Mouse (Mus musculus): ENCODE results near the gene Cdk5r1. TPM values are rescaled to one million over a fixed set of nuclear protein-coding genes. Genes with fewer than 3 reads are reported as not detected.

Gene Cdk5r1
- polyA plus RNA-seq, 1 experiment from 2014 or later = 4.5 TPM

GRCm38 (mm10) chr11:80506483-80506882, 29.7 kb downstream of the Cdk5r1 start:
- Histone ChIP-seq H3K4me1 (peaks cover 27% of the 10 kb centered on the region), H3K27ac (replicated peaks) (no peak overlapping the region), H3K4me3 (replicated peaks) (no peak overlapping the region), H3K36me3 (no peaks in the 10 kb centered on the region), H3K9ac (no peak overlapping the region), H3K4me2 (replicated peaks) (no peak overlapping the region), H3K9me3 (replicated peaks) (no peaks in the 10 kb centered on the region), H3K27me3 (no peaks in the 10 kb centered on the region)
- ATAC-seq (ENCODE audit: insufficient number of reproducible peaks, low FRiP score, low TSS enrichment, low read depth) = no peak

DNA sequence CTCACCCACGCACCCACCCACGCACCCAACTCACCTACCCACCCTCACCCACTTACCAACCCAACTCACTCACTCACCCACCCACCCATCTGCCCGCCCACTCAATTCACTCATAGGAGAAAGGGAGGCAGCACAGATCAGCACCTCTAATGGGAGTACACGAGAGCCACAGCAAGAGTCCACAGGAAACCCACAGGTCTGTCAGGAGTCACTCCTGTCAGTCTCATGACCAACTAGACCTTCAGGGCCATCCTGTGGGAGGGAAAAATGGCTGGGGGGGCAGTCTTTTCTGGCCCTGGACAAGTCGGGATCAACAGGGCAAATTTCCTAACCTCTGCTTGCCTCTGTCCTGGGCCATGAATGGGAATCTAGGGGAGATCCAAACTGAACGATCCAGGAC, 31.0 kb downstream of the Cdk5r1 start:
- WGBS = 87% methylated on average over 6 of the region's 6 CpGs
- no peak for ATAC-seq (ENCODE audit: insufficient number of reproducible peaks, low FRiP score, low TSS enrichment, low read depth)

GRCm38 (mm10) chr11:80508361-80509175, 31.7 kb downstream of the Cdk5r1 start:
- Histone ChIP-seq H3K9me3 (replicated peaks) (no peaks in the 10 kb centered on the region), H3K27me3 (no peaks in the 10 kb centered on the region), H3K4me1 (peaks cover 29% of the 10 kb centered on the region), H3K27ac (replicated peaks) (0 out of 2 replicates have a peak overlapping the region, but pooled peaks have one; percentile 17), H3K4me2 (replicated peaks) (no peak overlapping the region), H3K9ac (no peak overlapping the region), H3K36me3 (no peaks in the 10 kb centered on the region), H3K4me3 (replicated peaks) (no peak overlapping the region)
- peak; percentile 24; the same call in 1 of the 2 replicates for ATAC-seq (ENCODE audit: insufficient number of reproducible peaks, low FRiP score, low TSS enrichment, low read depth)
- 27% methylated on average over 19 of the region's 19 CpGs for WGBS

More for the DNA sequence above, 31.0 kb downstream of the Cdk5r1 start:
- Histone ChIP-seq H3K9me3 (replicated peaks) (no peaks in the 10 kb centered on the region), H3K27me3 (no peaks in the 10 kb centered on the region), H3K27ac (replicated peaks) (no peak overlapping the region), H3K9ac (no peak overlapping the region), H3K4me3 (replicated peaks) (no peak overlapping the region), H3K4me2 (replicated peaks) (no peak overlapping the region), H3K4me1 (peaks cover 31% of the 10 kb centered on the region), H3K36me3 (no peaks in the 10 kb centered on the region)

GRCm38 (mm10) chr11:80509176-80509506, 32.3 kb downstream of the Cdk5r1 start:
- Histone ChIP-seq H3K4me1 (peaks cover 23% of the 10 kb centered on the region), H3K9me3 (replicated peaks) (no peaks in the 10 kb centered on the region), H3K4me2 (replicated peaks) (no peak overlapping the region), H3K36me3 (no peaks in the 10 kb centered on the region), H3K4me3 (replicated peaks) (no peak overlapping the region), H3K9ac (no peak overlapping the region), H3K27me3 (no peaks in the 10 kb centered on the region), H3K27ac (replicated peaks) (no peak overlapping the region)
- 55% methylated on average over 5 of the region's 5 CpGs for WGBS
- peak; percentile 25; the same call in 1 of the 2 replicates for ATAC-seq (ENCODE audit: insufficient number of reproducible peaks, low FRiP score, low TSS enrichment, low read depth)

DNA sequence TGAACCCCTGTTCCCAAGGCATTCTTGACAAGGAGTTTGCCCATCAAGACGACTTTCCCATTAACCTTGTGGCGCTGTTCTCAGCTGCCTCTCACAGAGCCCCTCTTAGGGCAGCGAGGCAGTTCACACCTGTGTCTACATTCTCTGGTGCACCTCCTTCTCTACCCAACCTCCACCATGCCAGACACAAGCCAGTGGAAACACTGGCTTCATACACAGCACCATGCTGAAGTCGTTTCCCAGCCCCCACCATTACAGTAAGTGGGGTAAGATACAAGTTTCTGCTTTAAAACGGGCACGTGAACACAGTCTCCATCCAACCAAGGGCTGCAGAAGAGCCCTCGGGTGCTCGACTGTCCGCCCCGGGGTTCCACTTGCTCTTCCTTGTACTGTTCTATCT, 33.3 kb downstream of the Cdk5r1 start:
- WGBS = 84% methylated on average over 10 of the region's 10 CpGs
- no peak overlapping the region for H3K4me2 ChIP-seq (replicated peaks)
- no peaks in the 10 kb centered on the region for H3K9me3 ChIP-seq (replicated peaks)
- no peak for ATAC-seq (ENCODE audit: insufficient number of reproducible peaks, low FRiP score, low TSS enrichment, low read depth)
- no peak overlapping the region for H3K4me3 ChIP-seq (replicated peaks)
- H3K27me3 ChIP-seq = no peaks in the 10 kb centered on the region
- H3K36me3 ChIP-seq = no peaks in the 10 kb centered on the region
- H3K27ac ChIP-seq (replicated peaks) = no peak overlapping the region
- H3K9ac ChIP-seq = no peak overlapping the region
- peaks cover 17% of the 10 kb centered on the region for H3K4me1 ChIP-seq

GRCm38 (mm10) chr11:80512313-80513056, 35.7 kb downstream of the Cdk5r1 start:
- WGBS = 59% methylated on average over 19 of the region's 19 CpGs
- Histone ChIP-seq H3K4me3 (replicated peaks) (no peak overlapping the region), H3K4me2 (replicated peaks) (no peak overlapping the region), H3K27ac (replicated peaks) (peak overlapping the region; percentile 65; the same call in 1 of the 2 replicates), H3K9ac (no peak overlapping the region), H3K27me3 (no peaks in the 10 kb centered on the region), H3K4me1 (peaks cover 28% of the 10 kb centered on the region), H3K9me3 (replicated peaks) (no peaks in the 10 kb centered on the region), H3K36me3 (no peaks in the 10 kb centered on the region)
- peak; percentile 55; the same call in 1 of the 2 replicates for ATAC-seq (ENCODE audit: insufficient number of reproducible peaks, low FRiP score, low TSS enrichment, low read depth)

- 38% methylated on average over 7 of the region's 7 CpGs for WGBS
- H3K4me2 ChIP-seq (replicated peaks) = no peak overlapping the region
- H3K36me3 ChIP-seq = no peaks in the 10 kb centered on the region
- no peaks in the 10 kb centered on the region for H3K9me3 ChIP-seq (replicated peaks)
- no peaks in the 10 kb centered on the region for H3K27me3 ChIP-seq
- peaks cover 31% of the 10 kb centered on the region for H3K4me1 ChIP-seq
- no peak overlapping the region for H3K9ac ChIP-seq
- no peak overlapping the region for H3K4me3 ChIP-seq (replicated peaks)
- H3K27ac ChIP-seq (replicated peaks) = no peak overlapping the region
- ATAC-seq (ENCODE audit: insufficient number of reproducible peaks, low FRiP score, low TSS enrichment, low read depth) = no peak
Measured at GRCm38 (mm10) chr11:80513796-80514195, 37.0 kb downstream of the Cdk5r1 start.

GRCm38 (mm10) chr11:80515346-80515745, 38.5 kb downstream of the Cdk5r1 start:
- 29% methylated on average over 1 of the region's 1 CpGs for WGBS
- H3K27me3 ChIP-seq = no peaks in the 10 kb centered on the region
- peaks cover 29% of the 10 kb centered on the region for H3K4me1 ChIP-seq
- H3K4me2 ChIP-seq (replicated peaks) = no peak overlapping the region
- H3K4me3 ChIP-seq (replicated peaks) = no peak overlapping the region
- no peak overlapping the region for H3K27ac ChIP-seq (replicated peaks)
- H3K36me3 ChIP-seq = no peaks in the 10 kb centered on the region
- H3K9me3 ChIP-seq (replicated peaks) = no peaks in the 10 kb centered on the region
- H3K9ac ChIP-seq = no peak overlapping the region
- ATAC-seq (ENCODE audit: insufficient number of reproducible peaks, low FRiP score, low TSS enrichment, low read depth) = no peak

GRCm38 (mm10) chr11:80515895-80516294, 39.1 kb downstream of the Cdk5r1 start:
- Histone ChIP-seq H3K4me3 (replicated peaks) (no peak overlapping the region), H3K9me3 (replicated peaks) (no peaks in the 10 kb centered on the region), H3K4me2 (replicated peaks) (no peak overlapping the region), H3K9ac (no peak overlapping the region), H3K4me1 (peaks cover 29% of the 10 kb centered on the region), H3K36me3 (no peaks in the 10 kb centered on the region), H3K27me3 (no peaks in the 10 kb centered on the region), H3K27ac (replicated peaks) (no peak overlapping the region)
- WGBS = 51% methylated on average over 8 of the region's 8 CpGs
- ATAC-seq (ENCODE audit: insufficient number of reproducible peaks, low FRiP score, low TSS enrichment, low read depth) = no peak

GRCm38 (mm10) chr11:80518421-80519367, 41.9 kb downstream of the Cdk5r1 start:
- H3K4me3 ChIP-seq (replicated peaks) = no peak overlapping the region
- peak; percentile 75 for ATAC-seq (ENCODE audit: insufficient number of reproducible peaks, low FRiP score, low TSS enrichment, low read depth)
- 30% methylated on average over 9 of the region's 9 CpGs for WGBS
- no peak overlapping the region for H3K9ac ChIP-seq
- no peaks in the 10 kb centered on the region for H3K9me3 ChIP-seq (replicated peaks)
- no peak overlapping the region for H3K27ac ChIP-seq (replicated peaks)
- H3K4me1 ChIP-seq = peaks cover 34% of the 10 kb centered on the region
- H3K36me3 ChIP-seq = no peaks in the 10 kb centered on the region
- H3K4me2 ChIP-seq (replicated peaks) = no peak overlapping the region
- no peaks in the 10 kb centered on the region for H3K27me3 ChIP-seq

DNA sequence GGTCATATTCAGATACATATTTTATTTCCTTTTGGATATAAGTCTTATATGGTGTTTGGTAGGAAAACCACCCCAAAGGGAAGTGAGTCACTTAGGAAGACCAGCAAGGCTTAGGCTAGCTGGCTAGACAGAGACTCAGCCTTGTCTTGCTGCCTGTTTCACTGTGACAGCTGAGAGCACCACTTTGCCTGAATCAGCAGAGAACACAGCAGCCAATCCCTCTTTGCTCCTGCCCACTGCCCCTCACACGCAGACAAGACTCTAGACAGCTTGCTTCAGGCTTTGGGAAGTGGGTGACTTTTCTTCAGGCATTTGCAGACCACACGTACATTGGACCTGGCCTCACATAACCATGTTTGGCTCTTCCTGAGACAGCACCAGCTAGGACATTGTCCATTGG, 44.3 kb downstream of the Cdk5r1 start:
- peaks cover 20% of the 10 kb centered on the region for H3K4me1 ChIP-seq
- no peak for ATAC-seq (ENCODE audit: insufficient number of reproducible peaks, low FRiP score, low TSS enrichment, low read depth)
- H3K4me3 ChIP-seq (replicated peaks) = no peak overlapping the region
- no peak overlapping the region for H3K4me2 ChIP-seq (replicated peaks)
- no peak overlapping the region for H3K27ac ChIP-seq (replicated peaks)
- no peaks in the 10 kb centered on the region for H3K27me3 ChIP-seq
- H3K36me3 ChIP-seq = no peaks in the 10 kb centered on the region
- 54% methylated on average over 2 of the region's 2 CpGs for WGBS
- no peak overlapping the region for H3K9ac ChIP-seq
- no peaks in the 10 kb centered on the region for H3K9me3 ChIP-seq (replicated peaks)

Data from embryonic facial prominence, embryonic 15.5 days (tissue).